Mouse (Mus musculus) brown adipose tissue, adult 24 weeks (tissue): ENCODE results near the gene Ankrd33b. TPM values are rescaled to one million over a fixed set of nuclear protein-coding genes. Genes with fewer than 3 reads are reported as not detected.

ENCODE experiments used
- H3K27ac ChIP-seq: fragments of 200-500 bp; replicated peaks from 2 replicates; pipeline ENCODE4 v1.5.1; 2012; ENCODE audit warnings: low read depth, mild to moderate bottlenecking, low read length
- H3K4me1 ChIP-seq: fragments of 200-500 bp; 2 replicates; pipeline ENCODE4 v1.6.1; 2012; ENCODE audit warnings: low read length, mixed read lengths; ENCODE audit not compliant: control insufficient read depth, insufficient read depth, insufficient read length
- H3K4me3 ChIP-seq: fragments of 200-500 bp; 2 replicates; pipeline ENCODE4 v1.5.1; 2012; ENCODE audit warnings: low read depth, mild to moderate bottlenecking, low read length, moderate library complexity; ENCODE audit not compliant: insufficient read depth
- polyA plus RNA-seq: library from polyadenylated mRNA; stranded (reverse); fragments of >200 nt; gene quantifications from 2 replicates; pipeline ENCODE4 v1.2.4, GENCODE M21; 2012; ENCODE audit not compliant: missing spikeins, insufficient read depth, insufficient read length

Ankrd33b gene
- polyA plus RNA-seq, 1 experiment: 0.91 TPM

DNA sequence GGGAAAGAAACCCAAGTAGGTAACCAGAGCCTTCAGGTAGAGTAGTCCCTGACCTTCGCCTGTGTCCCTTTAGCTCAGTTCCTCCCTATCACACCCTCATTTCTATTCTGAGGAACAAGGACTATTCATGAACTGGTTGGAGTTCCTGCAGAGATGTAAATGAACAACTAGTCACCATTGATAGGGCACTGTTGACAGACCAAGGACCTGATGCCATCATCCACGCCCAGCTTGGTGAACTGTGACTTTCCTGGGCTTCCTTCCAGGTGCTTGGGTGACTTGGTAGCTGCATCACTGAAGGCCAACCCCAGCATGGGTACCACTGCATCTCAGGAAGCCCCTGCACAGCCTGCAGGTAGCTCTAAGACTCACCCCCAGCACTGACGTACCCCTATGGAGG lies 85.2 kb downstream of the Ankrd33b start:
- 0 out of 2 replicates have a peak, but pooled peaks cover 3% of the 10 kb centered on the region for H3K4me1 ChIP-seq
- H3K4me3 ChIP-seq: no peak overlapping the region
- no peak overlapping the region for H3K27ac ChIP-seq

GRCm38 (mm10) chr15:31281830-31282229 lies 85.7 kb downstream of the Ankrd33b start:
- Histone ChIP-seq H3K27ac (no peak overlapping the region), H3K4me3 (no peak overlapping the region), H3K4me1 (0 out of 2 replicates have a peak, but pooled peaks cover 3% of the 10 kb centered on the region)

- Histone ChIP-seq H3K4me3 (no peak overlapping the region), H3K27ac (no peak overlapping the region), H3K4me1 (0 out of 2 replicates have a peak, but pooled peaks cover 3% of the 10 kb centered on the region)
Measured at GRCm38 (mm10) chr15:31280683-31281082, 86.8 kb downstream of the Ankrd33b start.

- H3K4me1 ChIP-seq: 0 out of 2 replicates have a peak, but pooled peaks cover 3% of the 10 kb centered on the region
- no peak overlapping the region for H3K27ac ChIP-seq
- no peak overlapping the region for H3K4me3 ChIP-seq
Measured at GRCm38 (mm10) chr15:31280059-31280458, 87.5 kb downstream of the Ankrd33b start.

DNA sequence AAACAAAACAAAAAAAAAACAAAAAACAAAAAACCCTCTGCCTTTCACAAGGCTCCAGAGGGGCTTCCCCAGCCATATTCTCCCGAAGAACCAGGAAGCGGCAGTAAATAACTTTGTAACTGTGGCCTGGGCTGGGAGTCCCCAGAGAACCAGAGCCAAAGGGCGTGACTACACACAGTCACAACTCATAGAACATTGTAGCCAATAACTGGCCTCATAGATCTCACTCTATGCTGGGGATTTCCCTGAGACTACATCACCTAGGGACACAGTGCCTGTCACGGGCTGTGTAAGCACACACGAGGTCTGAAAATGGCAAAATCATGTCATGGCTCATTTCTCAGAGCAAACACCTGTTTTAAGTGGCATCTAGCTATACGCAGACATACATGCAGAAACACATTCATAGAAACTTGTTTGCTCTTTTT lies 87.9 kb downstream of the Ankrd33b start:
- H3K4me1 ChIP-seq: 0 out of 2 replicates have a peak, but pooled peaks cover 3% of the 10 kb centered on the region
- no peak overlapping the region for H3K27ac ChIP-seq
- no peak overlapping the region for H3K4me3 ChIP-seq

GRCm38 (mm10) chr15:31279120-31279519 lies 88.4 kb downstream of the Ankrd33b start:
- Histone ChIP-seq H3K4me1 (0 out of 2 replicates have a peak, but pooled peaks cover 3% of the 10 kb centered on the region), H3K4me3 (no peak overlapping the region), H3K27ac (no peak overlapping the region)

DNA sequence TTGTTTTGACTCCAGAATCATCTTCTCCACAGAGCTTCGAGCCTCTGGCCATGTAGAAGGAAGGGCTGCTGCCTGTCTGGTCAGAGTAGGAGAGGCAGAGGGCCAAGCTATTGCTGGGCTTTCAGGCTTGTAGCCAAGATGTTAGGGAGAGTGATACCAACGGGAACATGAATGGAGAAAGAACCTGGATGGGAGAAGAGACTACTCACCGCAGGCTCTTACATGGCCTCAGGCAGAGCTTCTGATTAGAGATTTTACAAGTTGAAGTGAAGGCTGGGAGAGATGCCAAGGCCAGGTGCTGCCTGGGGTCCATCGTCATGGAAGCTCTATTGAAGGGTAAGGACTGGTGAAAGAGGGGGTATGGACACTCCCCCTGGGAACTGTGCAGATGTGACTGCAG lies 89.4 kb downstream of the Ankrd33b start:
- Histone ChIP-seq H3K4me1 (0 out of 2 replicates have a peak, but pooled peaks cover 3% of the 10 kb centered on the region), H3K4me3 (no peak overlapping the region), H3K27ac (no peak overlapping the region)

GRCm38 (mm10) chr15:31273509-31273908 lies 94.0 kb downstream of the Ankrd33b start:
- no peak overlapping the region for H3K4me3 ChIP-seq
- no peak overlapping the region for H3K27ac ChIP-seq
- no peaks in the 10 kb centered on the region for H3K4me1 ChIP-seq

- Histone ChIP-seq H3K4me3 (no peak overlapping the region), H3K4me1 (no peaks in the 10 kb centered on the region), H3K27ac (no peak overlapping the region)
Measured at GRCm38 (mm10) chr15:31272695-31273094, 94.8 kb downstream of the Ankrd33b start.

- Histone ChIP-seq H3K4me3 (no peak overlapping the region), H3K27ac (no peak overlapping the region), H3K4me1 (no peaks in the 10 kb centered on the region)
Measured at GRCm38 (mm10) chr15:31269558-31269957, 98.0 kb downstream of the Ankrd33b start.

DNA sequence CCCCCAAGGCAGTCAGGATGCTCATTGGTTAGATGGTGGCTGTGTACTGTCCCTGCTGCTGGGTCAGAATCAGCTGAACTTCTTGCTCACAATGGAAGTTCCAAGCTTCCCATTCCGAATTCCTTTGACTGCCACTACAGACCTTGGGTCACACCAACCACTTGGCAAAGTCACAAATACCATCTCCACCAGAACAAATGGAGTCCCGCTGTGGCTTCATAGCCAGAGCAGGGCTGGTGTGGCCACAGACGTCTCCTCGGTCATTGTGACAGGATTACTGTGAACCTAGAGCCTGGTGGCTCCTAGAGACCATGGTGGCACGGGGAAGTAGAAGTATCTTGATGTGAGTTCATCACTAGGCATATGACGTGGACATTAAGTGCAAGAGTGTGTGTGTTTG lies 99.4 kb downstream of the Ankrd33b start:
- Histone ChIP-seq H3K4me3 (no peak overlapping the region), H3K27ac (no peak overlapping the region), H3K4me1 (no peaks in the 10 kb centered on the region)

- no peaks in the 10 kb centered on the region for H3K4me1 ChIP-seq
- H3K27ac ChIP-seq: no peak overlapping the region
- H3K4me3 ChIP-seq: no peak overlapping the region
Measured at GRCm38 (mm10) chr15:31265845-31266244, 101.7 kb downstream of the Ankrd33b start.

DNA sequence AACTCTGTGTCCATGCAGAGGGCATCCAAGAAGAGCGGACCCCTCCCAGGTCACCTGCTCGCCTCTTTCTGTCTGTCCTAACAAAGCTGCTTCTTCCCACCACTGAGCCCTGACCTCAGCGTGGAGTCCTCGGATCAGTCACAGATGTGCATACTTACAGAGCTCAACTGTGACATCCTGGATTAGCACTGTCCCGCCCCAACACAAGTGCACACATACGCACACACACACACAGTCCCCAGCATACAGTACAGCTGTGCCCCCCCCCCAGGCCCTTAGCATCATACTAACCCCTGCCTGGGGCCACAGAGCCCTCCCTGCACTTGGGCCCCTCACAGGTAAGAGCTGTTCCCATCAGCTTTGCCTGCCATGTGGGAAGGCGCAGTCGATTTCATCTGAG lies 102.1 kb downstream of the Ankrd33b start:
- Histone ChIP-seq H3K27ac (no peak overlapping the region), H3K4me3 (no peak overlapping the region), H3K4me1 (no peaks in the 10 kb centered on the region)

DNA sequence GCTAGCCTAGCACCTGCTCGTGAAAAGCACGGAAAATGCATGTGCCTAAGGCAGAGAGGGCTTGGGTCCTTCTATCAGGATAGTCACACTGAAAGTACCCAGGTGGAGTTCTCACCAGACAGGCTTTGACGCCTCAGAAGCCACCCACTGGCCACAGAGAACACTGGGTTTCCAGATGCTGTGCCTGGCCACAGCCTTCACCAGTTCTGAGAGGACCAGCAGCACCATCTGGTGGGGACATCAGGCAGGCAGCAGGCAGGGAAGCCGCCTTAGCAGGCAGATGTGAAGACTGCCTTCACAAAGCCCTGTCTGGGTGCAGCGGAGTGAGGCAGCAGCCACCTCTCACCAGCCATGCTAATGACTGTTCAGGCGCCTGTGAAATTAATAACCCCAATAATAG lies 102.7 kb downstream of the Ankrd33b start:
- no peak overlapping the region for H3K27ac ChIP-seq
- no peak overlapping the region for H3K4me3 ChIP-seq
- H3K4me1 ChIP-seq: no peaks in the 10 kb centered on the region

DNA sequence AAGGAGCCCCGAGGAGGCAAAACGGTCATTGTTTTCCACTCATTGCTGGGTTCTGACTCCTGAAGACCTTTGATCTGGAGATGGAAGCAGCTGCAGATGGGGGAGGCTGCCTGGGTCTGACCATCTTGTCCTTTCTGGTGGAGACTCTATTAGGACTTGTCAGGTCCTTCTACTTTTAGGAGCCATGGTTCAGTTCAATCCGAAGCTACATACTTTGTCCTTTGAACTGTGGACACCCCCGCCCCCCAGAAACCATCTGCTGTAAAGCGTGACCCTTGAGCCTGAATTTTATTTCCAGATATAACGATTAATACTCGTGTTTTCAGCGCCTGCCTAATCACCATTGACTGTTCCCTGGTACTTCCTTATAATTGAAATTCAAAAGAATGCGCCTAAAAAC lies 105.2 kb downstream of the Ankrd33b start:
- Histone ChIP-seq H3K4me1 (no peaks in the 10 kb centered on the region), H3K27ac (no peak overlapping the region), H3K4me3 (no peak overlapping the region)

DNA sequence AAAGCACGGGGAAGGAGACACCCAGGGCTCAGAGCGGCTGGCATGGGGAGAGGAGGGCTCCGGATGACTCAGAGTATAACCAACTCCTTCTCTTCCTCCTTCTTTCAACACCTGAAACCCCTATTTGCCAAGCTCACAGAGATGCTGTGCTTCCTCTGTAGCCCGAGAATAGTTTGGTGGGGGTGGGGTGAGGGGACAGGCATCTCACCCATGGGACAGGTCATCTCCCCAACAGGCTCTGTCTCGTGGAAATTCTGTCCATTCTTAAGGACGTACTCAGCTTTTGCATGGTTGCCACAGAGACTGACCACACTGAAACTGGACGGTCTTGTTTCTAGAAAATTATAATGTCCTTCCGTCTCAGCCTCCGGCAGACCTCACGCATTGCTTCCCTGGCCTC lies 106.4 kb downstream of the Ankrd33b start:
- Histone ChIP-seq H3K4me1 (no peaks in the 10 kb centered on the region), H3K4me3 (no peak overlapping the region), H3K27ac (no peak overlapping the region)
